Mouse (Mus musculus) hematopoietic stem cell, adult 5-6 weeks (primary cell): ENCODE measurements around the gene Gm4881. TPM values are rescaled to one million over a fixed set of nuclear protein-coding genes. Genes with fewer than 3 reads are reported as not detected.
"Not testable (repeated sequence)": the region's sequence is repeated elsewhere in the genome, so short reads cannot be mapped to it uniquely, and the experiment has no call there.

Experiments used
- ATAC-seq, 2 experiments: fragments of 125-278 bp in 1 of 2; replicated peaks in 1 of 2; 2 replicates each; pipeline ENCODE4 v1.8.0; 2016 to 2017; ENCODE audit warnings: inconsistent platforms in 2 of 2, mild to moderate bottlenecking in 2 of 2, moderate number of reproducible peaks in 2 of 2, low read depth in 1 of 2, moderate TSS enrichment in 1 of 2; ENCODE audit not compliant: low FRiP score in 2 of 2, poor library complexity in 2 of 2, severe bottlenecking in 2 of 2, insufficient read depth in 1 of 2, low TSS enrichment in 1 of 2
- total RNA-seq: library from RNA; stranded (forward); fragments of 172-1452, 232-1000 nt; gene quantifications from 2 replicates; pipeline ENCODE4 v1.2.3, GENCODE M21; 2017

Gm4881 gene
- total RNA-seq, 1 experiment from 2014 or later: not detected

DNA sequence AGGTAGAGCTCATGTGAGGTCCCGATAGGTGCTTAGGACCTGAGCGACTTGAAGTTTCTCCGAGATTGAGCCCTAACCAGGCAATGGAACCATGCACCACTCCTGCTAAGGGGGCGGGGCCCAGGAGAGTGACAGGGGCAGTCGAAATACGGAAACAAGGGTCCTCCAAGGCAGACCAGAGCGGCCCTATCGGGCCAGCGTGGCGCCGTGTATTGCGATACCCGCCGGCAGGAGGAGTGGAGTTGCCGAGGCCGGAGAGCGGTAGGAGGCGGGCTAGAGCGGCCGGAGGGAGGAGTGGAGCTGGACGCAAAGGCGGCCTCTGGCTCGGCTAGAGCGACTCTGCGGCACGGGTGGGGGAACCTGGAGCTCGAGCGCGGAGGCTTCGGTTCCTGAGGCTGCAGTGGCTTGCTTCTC, 40.2 kb downstream of the Gm4881 start:
- peak; percentile 81 to 87 for ATAC-seq

DNA sequence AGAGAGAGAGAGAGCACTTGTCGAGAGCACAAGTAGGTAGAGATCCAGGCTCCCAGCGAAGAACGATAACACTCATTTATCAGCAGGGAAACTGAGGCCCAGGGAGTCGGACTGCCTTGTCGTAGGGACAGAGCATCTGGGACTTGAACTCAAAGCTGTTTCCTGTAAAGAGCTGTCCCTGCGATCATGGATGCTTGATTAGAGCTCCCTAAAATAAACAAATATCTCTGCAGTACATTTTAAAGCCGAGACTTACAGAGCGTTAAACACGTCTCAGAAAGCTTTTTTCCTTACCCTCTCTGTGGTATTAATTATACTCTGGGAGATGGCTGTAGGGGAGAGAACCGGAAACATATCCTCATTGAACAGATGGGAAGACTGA, 40.9 kb downstream of the Gm4881 start:
- ATAC-seq: no peak

DNA sequence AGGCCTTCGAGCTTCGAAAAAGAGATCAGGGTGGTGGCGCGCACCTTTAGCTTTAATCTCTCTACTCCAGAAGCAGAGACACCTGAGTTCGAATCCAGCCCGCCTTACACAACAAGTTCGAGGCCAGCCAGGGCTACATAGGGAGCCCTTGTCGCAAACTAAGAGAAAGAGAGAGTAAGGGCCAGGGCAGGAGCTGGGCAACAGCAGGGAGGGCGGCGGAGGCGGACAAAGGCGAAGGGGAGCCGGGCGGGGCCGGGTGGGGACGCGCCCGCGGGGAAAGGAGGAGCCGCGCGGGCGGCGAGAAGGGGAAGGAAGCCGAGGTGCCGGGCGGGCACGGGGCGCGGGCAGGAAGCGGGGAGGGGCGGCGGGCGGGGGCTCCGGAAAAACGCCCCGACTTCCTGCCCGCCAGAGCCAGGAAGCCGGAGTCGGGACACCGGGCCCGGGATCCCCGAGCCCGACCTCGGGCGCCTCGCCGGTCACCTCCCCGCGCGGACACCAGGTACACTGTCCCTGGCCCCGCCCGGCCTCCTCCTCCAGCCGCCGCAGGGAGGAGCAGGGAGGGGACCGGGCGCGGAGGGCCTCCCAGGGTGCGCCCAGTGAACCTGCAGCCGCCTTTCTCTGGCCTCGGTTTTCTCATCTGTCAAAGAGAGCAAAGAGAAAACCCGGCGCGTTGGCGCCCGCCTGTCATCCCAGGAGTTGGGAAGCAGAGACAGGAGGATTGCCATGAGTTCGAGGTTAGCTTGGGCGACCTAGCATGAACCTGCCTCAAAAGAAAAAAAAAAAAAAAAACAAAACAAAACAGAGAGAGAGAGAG, 41.5 kb downstream of the Gm4881 start, which contains the start of gene Arhgef1:
Arhgef1 (plus strand) TSS at position 283 of the 814 bp plus-strand sequence.
- ATAC-seq: peak in 1 of 2 experiments; percentile 15; a peak in 1 of 4 replicates

GRCm38 (mm10) chr7:24902264-24902629, 42.0 kb downstream of the Gm4881 start:
- ATAC-seq: no peak

DNA sequence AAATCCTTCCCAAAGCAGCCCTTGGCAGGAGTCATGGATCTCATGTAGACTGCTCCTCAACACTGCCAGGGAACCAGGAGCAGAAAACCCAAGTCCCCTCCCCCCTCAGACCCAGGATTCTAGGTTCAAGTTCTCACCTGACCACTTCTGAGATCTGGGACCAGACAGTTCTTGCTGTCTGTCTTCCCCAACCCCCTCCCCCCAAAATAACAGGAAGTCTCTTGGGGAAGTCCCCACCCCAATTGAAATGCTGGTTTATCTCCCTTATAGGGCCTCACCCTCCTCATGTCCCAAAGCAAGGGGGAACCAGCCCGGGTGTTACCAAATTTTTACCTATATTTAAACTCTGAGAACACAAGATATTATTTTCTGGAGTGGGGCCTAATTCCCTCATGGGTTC, 42.5 kb downstream of the Gm4881 start:
- ATAC-seq: no peak

DNA sequence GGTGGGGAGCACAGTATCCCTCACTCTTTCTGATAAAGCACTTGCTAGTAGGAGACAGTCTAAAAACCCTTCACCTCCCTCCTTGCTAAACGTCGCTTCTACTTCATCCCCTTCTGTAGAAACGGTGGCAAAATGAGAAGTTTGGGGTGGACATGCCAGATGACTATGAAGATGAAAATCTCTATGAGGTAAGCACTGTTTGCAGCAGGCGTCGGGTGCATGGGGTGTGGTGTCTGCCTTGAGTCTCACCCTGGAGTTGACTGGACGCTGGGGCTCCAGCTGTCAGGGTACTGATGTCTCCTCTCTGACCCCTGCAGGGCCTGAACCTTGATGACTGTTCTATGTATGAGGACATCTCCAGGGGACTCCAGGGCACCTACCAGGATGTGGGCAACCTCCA, 43.2 kb downstream of the Gm4881 start:
- no peak for ATAC-seq

- no peak for ATAC-seq
These were observed 46.3 kb downstream of the Gm4881 start for GRCm38 (mm10) chr7:24897959-24898358.

- ATAC-seq: no peak
These were observed 47.1 kb downstream of the Gm4881 start, which contains the start of gene Cd79a for GRCm38 (mm10) chr7:24897224-24897623. TSS of gene Cd79a (plus strand) at chr7:24897381.

GRCm38 (mm10) chr7:24896269-24896668, 48.0 kb downstream of the Gm4881 start:
- ATAC-seq: no peak

DNA sequence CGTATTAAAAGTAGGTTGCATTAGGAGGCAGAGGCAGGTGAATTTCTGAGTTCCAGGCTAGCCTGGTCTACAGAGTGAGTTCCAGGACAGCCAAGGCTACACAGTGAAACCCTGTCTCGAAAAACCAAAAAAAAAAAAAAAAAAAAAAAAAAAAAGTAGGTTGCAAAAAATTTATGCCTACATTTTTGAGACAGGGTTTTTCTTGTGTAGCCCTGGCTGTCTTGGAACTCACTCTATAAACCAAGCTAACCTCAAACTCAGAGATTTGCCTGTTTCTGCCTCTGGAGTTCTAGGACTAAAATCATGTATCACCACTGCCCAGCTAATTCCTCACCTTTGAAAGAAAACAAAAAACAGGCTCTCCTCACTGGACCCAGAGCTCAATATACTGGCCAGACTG, 48.5 kb downstream of the Gm4881 start:
- not testable (repeated sequence) for ATAC-seq

- ATAC-seq: no peak
These were observed 52.1 kb downstream of the Gm4881 start for GRCm38 (mm10) chr7:24892125-24892583.

DNA sequence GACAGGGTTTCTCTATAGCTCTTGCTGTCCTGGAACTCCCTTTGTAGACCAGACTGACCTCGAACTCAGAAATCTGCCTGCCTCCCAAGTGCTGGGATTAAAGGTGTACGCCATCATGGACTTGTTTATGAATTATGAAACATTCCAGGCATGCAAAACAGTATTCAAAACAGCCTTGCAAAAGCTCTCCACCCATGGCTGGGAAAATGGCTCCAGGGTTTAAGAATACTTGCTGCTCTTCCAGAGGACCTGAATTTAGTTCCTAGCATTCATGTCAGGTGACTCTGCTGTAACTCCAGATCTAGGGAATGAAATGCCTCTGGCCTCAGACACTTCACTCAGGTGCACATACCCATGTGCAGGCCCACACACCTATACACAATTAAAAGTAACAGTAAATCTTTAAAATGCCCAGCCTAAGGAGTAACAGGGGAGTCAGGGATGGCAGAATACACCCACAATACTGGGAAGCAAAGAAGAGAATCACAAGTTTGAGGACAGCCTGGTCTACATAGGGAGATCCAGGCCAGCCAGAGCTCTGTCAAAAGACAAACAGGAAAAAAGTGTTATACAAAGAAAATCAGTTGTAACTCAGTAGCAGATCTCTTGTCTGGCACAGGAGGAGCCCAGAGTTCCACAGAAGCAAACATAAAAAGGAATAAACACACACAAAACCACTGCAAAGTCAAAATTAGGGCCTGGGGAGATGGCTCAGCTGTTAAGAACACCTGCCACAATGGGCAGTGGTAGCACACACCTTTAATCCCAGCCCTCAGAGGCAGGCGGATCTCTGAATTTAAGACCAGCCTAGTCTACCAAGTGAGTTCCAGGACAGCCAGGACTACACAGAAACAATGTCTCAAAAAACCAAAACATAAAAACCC, 52.8 kb downstream of the Gm4881 start:
- no peak for ATAC-seq

GRCm38 (mm10) chr7:24890281-24891216, 53.7 kb downstream of the Gm4881 start:
- peak; percentile 68 to 91 for ATAC-seq

- no peak for ATAC-seq
These were observed 54.7 kb downstream of the Gm4881 start for GRCm38 (mm10) chr7:24889431-24890220.

DNA sequence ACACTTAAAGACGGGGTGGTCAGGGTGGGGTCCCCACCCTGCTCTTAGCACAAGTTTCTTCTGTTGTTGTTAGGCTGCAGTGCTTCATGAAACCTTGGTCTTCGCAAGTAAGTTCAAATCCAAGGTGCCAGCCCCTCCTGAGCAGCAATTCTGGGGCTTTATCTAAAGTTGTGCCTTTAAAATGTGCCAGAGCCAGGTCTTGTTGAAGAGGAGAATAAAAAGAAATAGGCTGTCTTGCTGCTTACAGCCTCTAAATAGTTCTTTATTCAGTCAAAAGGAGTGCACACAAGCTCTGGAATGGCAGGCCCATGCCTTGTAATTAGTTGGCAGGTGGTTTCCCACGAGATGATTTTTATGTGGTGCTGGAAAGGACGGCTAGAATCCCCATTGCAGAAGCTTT, 57.2 kb downstream of the Gm4881 start:
- no peak for ATAC-seq

- no peak for ATAC-seq
These were observed 58.0 kb downstream of the Gm4881 start for GRCm38 (mm10) chr7:24886308-24886633.
